Mouse (Mus musculus) bone marrow macrophage, adult 2 months (primary cell): ENCODE results near the gene Tuft1.
"Not testable (repeated sequence)": the region's sequence is repeated elsewhere in the genome, so short reads cannot be mapped to it uniquely, and the experiment has no call there.

ENCODE experiments used
- CTCF ChIP-seq: IDR thresholded peaks from 2 replicates; pipeline ENCODE4 v1.5.1; 2012; ENCODE audit warnings: low read depth, mild to moderate bottlenecking, low read length, moderate library complexity
- POLR2A ChIP-seq: IDR thresholded peaks from 2 replicates; pipeline ENCODE4 v1.6.1; 2012; ENCODE audit warnings: mild to moderate bottlenecking, low read depth, low read length, borderline replicate concordance

GRCm38 (mm10) chr3:94696257-94696656, 37.6 kb upstream of the Tuft1 start:
- not testable (repeated sequence) for TF ChIP-seq POLR2A, CTCF
